Mouse (Mus musculus): Measurements from ENCODE around the gene Zbtb43.
A peak's percentile ranks its signal among the peaks of the same experiment; 100 is the strongest.

The Zbtb43 gene

GRCm38 (mm10) chr2:33468466-33469097 is at the start of gene Zbtb43:
TSS of gene Zbtb43 (minus strand) at chr2:33468559.
- DNase-seq: peak; percentile 96

GRCm38 (mm10) chr2:33515856-33516255 is 47.5 kb upstream of the Zbtb43 start:
- DNase-seq: no peak

GRCm38 (mm10) chr2:33515431-33515830 is 47.1 kb upstream of the Zbtb43 start:
- no peak for DNase-seq

DNA sequence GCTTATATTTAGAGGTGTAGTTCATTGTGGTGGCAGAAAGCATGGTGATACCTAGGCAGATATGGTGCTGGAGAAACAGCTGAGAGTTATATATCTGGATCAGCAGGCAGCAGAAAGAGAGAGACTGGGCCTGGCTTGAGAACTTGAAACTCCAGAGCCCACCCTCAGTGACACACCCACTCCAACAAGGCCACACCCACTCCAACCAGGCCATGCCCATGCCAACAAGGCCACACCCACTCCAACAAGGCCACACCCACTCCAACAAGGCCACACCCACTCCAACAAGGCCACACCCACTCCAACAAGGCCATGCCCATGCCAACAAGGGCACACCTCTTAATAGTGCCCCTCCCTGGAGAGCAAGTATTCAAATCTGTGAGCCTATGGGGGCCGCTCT is 42.4 kb upstream of the Zbtb43 start:
- DNase-seq: no peak

GRCm38 (mm10) chr2:33502602-33503001 is 34.2 kb upstream of the Zbtb43 start:
- DNase-seq: no peak

DNA sequence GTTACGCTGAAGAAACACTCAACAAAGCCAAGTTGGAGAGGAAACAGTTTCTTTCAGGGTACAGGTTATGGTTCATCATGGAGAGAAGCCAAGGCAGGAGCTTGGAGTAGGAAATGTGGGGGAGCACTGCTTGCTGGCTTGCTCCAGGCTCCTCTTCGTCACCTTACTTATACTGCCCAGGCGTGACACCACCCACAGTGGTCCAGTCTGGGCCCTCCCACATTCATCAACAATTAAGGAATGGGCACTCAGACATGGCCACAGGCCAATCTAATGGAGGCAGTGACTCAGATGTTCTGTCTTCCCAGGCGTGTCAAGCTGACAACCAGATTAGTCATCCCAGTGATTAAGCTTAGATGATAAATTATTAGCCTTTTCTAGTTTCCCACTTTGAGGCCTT is 29.9 kb upstream of the Zbtb43 start:
- DNase-seq: no peak

DNA sequence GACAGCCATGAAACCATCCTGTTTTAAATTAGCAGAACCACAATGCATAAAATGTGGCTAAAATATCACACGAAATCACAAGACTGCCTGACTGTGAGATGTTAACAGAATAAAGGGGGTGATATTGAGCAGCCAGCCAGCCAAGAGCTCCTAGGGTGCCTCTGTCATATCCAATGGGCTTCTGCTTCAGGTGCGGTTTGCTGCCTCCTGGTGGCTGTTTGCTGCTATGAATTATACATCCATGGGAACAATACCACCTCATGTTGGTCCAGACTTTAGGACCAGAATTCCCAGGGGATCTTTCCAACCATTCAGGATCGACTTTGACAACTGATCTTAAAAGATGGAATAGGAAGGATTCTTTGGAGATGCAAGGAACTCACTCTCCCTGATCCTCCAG is 27.3 kb upstream of the Zbtb43 start:
- DNase-seq: peak; percentile 70

GRCm38 (mm10) chr2:33492041-33492440 is 23.7 kb upstream of the Zbtb43 start:
- DNase-seq: no peak

DNA sequence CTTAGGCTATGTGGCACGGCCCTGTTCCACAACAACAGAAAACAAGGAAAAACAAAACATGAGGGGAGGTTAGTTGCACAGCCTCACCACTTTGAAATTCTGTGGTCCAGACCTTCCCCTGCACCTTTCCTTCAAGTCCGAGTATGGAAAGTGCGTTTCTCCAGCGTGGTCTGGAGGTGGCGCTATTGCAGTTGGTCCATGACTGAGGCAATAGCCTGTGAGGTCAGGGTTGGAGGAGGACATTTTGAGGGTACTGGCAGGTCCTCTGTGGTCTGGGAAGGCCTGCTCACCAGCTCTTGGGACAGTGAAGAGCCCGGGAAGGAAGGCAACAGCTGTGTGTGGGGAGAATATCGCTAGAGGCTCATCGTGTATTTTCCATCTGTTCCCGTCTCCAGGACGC is 21.2 kb upstream of the Zbtb43 start:
- DNase-seq: peak; percentile 27

DNA sequence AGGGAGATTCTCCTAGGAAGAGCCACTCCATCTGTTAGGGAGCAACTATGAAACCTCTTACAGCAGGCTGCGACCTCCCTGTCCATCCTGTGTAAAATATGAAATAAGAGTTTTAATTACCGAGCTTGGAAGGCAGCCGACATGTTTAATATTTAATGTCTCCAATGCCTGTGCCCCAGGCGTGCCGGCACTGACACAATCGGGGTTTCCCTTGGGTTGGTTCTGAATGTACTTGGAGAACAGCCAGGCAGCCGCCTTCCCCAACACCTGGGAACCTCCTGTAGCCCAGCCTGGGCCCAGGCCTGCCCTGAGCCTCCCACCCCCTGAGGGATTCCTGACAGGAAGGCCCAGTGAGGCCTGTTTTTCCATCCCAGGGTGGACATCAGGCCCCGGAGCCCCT is 19.0 kb upstream of the Zbtb43 start:
- no peak for DNase-seq

- DNase-seq: peak; percentile 86
Measured at GRCm38 (mm10) chr2:33486866-33487265, 18.5 kb upstream of the Zbtb43 start.

DNA sequence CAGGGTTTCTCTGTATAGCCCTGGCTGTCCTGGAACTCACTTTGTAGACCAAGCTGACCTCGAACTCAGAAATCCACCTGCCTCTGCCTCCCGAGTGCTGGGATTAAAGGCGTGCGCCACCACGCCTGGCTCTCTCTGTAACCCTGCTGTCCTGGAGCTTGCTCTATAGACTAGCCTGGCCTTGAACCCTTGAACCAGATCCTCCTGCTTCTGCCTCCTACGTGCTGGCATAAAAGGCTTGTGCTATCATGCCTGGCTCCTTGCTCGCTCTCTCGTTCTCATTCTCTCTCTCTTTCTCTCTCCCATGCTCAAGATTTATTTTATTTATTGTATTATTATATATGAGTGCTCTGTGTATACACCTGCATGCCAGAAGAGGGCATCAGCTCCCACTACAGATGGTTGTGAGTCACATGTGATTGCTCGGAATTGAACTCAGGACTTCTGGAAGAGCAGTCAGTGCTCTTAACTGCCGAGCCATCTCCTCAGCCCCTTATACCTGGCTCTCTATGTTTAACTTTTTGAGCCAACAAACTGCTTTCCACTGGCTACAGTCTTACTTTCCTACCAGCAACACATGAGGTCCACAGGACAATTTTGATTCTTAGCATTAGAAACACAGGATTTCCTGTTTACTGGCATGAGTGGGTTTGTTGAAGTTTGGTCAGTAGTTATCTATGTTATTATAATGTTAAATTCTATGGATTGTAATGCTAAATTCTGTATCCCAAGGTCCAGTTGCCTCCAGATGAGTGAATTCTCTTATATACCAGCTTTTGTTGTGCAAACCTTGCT is 9.8 kb upstream of the Zbtb43 start:
- no peak for DNase-seq

DNA sequence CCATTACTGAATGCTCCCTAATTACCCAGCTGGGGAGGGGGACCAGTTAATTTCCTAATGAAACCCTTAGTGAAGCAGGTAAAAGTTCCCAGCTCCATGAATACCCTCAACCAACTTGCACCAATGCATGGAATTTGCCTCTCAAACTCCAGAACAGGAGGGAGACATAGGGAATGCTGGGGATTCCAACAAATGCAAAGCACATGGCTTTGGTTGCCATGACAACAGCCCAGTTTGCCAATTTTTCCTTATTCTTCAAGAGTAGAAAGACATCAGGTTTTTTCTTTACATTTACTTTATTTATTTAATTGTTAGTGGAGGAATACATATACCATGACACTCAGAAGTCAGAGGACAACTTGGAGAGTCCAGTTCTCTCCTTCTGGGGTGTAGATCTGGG is 7.6 kb upstream of the Zbtb43 start:
- DNase-seq: no peak

- DNase-seq: no peak
Measured at GRCm38 (mm10) chr2:33467546-33468465, 553 bp downstream of the Zbtb43 start.

DNA sequence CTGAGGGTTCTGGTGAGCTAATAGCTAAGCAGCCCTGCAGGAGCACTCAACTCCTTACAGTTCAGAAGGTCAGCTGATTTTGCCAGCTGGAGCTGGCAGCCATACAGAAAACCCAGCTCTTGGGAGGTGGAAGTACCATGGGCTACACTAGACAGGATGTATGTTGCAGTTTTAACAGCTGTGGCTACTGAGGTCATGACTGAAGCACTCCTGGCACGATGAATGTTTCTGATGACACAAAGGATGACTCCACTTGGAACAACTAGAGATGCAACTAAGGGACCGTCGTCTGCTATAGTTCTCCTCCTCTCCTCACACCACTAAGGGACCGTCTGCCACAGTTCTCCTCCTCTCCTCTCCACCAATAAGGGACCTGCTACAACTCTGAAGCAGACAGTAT is 2.4 kb downstream of the Zbtb43 start:
- DNase-seq: no peak

DNA sequence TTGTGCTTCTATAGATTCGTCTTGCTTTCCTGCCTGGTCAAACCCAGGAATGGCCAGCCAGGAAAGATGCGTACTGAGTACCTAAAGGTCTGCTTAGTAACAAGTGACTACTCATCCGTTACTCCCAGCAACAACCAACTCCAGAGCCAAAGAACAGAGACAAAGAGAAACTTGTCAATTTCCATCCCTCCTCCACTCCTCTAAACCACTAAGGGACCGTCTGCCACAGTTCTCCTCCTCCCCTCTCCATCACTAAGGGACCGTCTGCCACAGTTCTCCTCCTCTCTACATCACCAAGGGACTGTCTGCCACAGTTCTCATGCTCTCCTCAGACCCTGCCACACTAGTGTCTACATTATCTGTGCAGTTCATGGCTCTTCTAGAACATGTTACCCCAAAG is 3.1 kb downstream of the Zbtb43 start:
- DNase-seq: no peak

- no peak for DNase-seq
Measured at GRCm38 (mm10) chr2:33462066-33462465, 6.3 kb downstream of the Zbtb43 start.

DNA sequence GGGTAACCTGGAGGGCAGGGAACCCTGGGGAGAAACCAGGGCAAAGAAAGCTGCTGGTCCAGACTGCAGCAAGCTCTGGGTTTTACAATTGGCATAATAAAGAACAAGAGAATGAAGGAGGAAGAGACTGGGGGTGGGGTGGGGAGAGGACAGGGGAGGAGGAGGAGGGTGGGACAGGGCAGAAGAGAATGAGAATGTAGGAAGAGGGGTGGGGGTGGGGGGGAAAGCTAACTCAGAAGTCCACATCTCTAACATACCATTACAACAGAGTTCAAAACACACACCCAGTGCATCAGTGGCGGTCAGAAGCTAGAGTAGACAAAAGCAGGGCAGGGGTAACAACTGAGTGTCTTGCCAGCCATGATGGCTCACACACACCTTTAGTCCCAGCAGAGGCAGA is 7.3 kb downstream of the Zbtb43 start:
- no peak for DNase-seq

- DNase-seq: no peak
Measured at GRCm38 (mm10) chr2:33459660-33460059, 8.7 kb downstream of the Zbtb43 start.

- no peak for DNase-seq
Measured at GRCm38 (mm10) chr2:33456696-33457095, 11.7 kb downstream of the Zbtb43 start.

DNA sequence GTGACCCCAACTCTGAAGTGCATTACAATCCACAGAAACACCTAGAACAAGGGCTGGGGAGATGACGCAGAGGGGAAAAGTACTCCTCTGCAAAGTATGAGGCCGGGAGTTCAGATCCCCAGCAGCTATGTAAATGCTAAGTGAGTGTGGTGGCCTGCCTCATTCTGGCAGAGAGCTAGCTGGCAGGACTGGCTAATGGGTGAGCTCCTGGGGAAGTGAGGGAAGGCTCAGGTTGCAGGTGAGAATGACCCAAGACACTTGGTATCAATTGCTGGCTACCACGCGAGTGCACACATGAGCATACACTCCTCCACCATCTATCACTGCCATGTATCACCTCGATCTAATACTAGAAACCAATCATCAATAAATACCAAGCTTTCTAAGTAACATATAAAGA is 12.1 kb downstream of the Zbtb43 start:
- no peak for DNase-seq

- no peak for DNase-seq
Measured at GRCm38 (mm10) chr2:33455350-33455749, 13.0 kb downstream of the Zbtb43 start.

GRCm38 (mm10) chr2:33454816-33455215 is 13.5 kb downstream of the Zbtb43 start:
- DNase-seq: no peak

DNA sequence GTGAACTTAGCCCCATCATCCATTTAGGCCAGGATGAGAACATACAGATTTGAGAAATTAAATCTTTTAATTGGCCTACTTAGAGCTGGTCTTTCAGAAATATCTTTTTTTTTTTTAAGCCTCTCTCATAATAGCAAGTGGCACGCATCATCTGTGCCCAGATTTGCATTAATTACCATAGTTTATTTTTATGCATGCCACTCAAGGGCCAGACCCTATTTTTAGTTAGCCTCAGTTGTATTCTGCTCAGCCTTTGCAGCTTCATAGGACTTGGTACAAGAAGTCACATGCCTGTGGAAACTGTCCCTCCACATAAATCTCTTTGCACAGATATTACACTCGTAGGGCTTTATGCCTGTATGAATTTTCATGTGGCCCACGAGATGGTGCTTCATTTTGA is 14.9 kb downstream of the Zbtb43 start:
- no peak for DNase-seq

All from thymus, postnatal 4 days (tissue).